Mouse (Mus musculus): ENCODE measurements around the gene Pank1. TPM values are rescaled to one million over a fixed set of nuclear protein-coding genes. Genes with fewer than 3 reads are reported as not detected.

Gene Pank1
- polyA plus RNA-seq (2014; fragmentation: Nextera tagmentation; extraction: Ambion mirVana), result 6.1 and 7.0 TPM in 2 replicates

GRCm38 (mm10) chr19:34878603-34879541, at the start of gene Pank1:
TSS of gene Pank1 (minus strand) at chr19:34879455.
- peak within 1 kb of the TSS; percentile 91 for H3K4me3 ChIP-seq (ENCODE audit: low read depth, low read length)
- peak; percentile 66 for ATAC-seq
- H3K9me3 ChIP-seq (replicated peaks; ENCODE audit: control insufficient read depth, low read length), result no peaks in the 10 kb centered on the region
- peak within 1 kb of the TSS; percentile 98 for H3K27ac ChIP-seq (ENCODE audit: low read depth, low read length)
- H3K36me3 ChIP-seq (ENCODE audit: control insufficient read depth, insufficient read depth, low read length), result no peaks in the 10 kb centered on the region
- WGBS, result under 1% methylated on average over 73 of the region's 96 CpGs
- H3K4me2 ChIP-seq (ENCODE audit: low read length), result peak within 1 kb of the TSS; percentile 79
- peak; percentile 79 for DNase-seq (ENCODE audit: low spot score)
- H3K9ac ChIP-seq (ENCODE audit: low read length), result peak within 1 kb of the TSS; percentile 97
- H3K4me1 ChIP-seq (ENCODE audit: control insufficient read depth, insufficient read depth, low read length), result peaks cover 2% of the 10 kb centered on the region; the same call in 1 of the 2 replicates
- no peaks in the 10 kb centered on the region for H3K27me3 ChIP-seq (replicated peaks; ENCODE audit: control insufficient read depth, insufficient read depth, low read length)

GRCm38 (mm10) chr19:34922603-34922963, 43.3 kb upstream of the Pank1 start:
- Histone ChIP-seq H3K27me3 (replicated peaks; ENCODE audit: control insufficient read depth, insufficient read depth, low read length) (no peaks in the 10 kb centered on the region), H3K9me3 (replicated peaks; ENCODE audit: control insufficient read depth, low read length) (no peaks in the 10 kb centered on the region), H3K4me3 (ENCODE audit: low read depth, low read length) (peak overlapping the region; percentile 78), H3K36me3 (ENCODE audit: control insufficient read depth, insufficient read depth, low read length) (0 out of 2 replicates have a peak, but pooled peaks cover 4% of the 10 kb centered on the region), H3K4me2 (ENCODE audit: low read length) (peak overlapping the region; percentile 56), H3K27ac (ENCODE audit: low read depth, low read length) (no peak overlapping the region), H3K9ac (ENCODE audit: low read length) (peak overlapping the region; percentile 70), H3K4me1 (ENCODE audit: control insufficient read depth, insufficient read depth, low read length) (no peaks in the 10 kb centered on the region)
- 1% methylated on average over 9 of the region's 9 CpGs for WGBS
- DNase-seq (ENCODE audit: low spot score), result no peak
- no peak for ATAC-seq

- DNase-seq (ENCODE audit: low spot score) (peak; percentile 94), ATAC-seq (peak; percentile 96)
- 0 out of 2 replicates have a peak, but pooled peaks cover 4% of the 10 kb centered on the region for H3K36me3 ChIP-seq (ENCODE audit: control insufficient read depth, insufficient read depth, low read length)
- peak within 1 kb of the TSS; percentile 78 for H3K4me3 ChIP-seq (ENCODE audit: low read depth, low read length)
- H3K9me3 ChIP-seq (replicated peaks; ENCODE audit: control insufficient read depth, low read length), result no peaks in the 10 kb centered on the region
- peak within 1 kb of the TSS; percentile 40; the same call in 1 of the 2 replicates for H3K27ac ChIP-seq (ENCODE audit: low read depth, low read length)
- under 1% methylated on average over 57 of the region's 57 CpGs for WGBS
- peak within 1 kb of the TSS; percentile 70 for H3K9ac ChIP-seq (ENCODE audit: low read length)
- peak within 1 kb of the TSS; percentile 56 for H3K4me2 ChIP-seq (ENCODE audit: low read length)
- no peaks in the 10 kb centered on the region for H3K4me1 ChIP-seq (ENCODE audit: control insufficient read depth, insufficient read depth, low read length)
- no peaks in the 10 kb centered on the region for H3K27me3 ChIP-seq (replicated peaks; ENCODE audit: control insufficient read depth, insufficient read depth, low read length)
These were observed 42.7 kb upstream of the Pank1 start, which contains the start of gene Kif20b for GRCm38 (mm10) chr19:34921652-34922602. TSS of gene Kif20b (plus strand) at chr19:34922361.

GRCm38 (mm10) chr19:34921253-34921651, 42.0 kb upstream of the Pank1 start:
- peak overlapping the region; percentile 56 for H3K4me2 ChIP-seq (ENCODE audit: low read length)
- DNase-seq (ENCODE audit: low spot score) (peak; percentile 38), ATAC-seq (no peak)
- no peak overlapping the region for H3K27ac ChIP-seq (ENCODE audit: low read depth, low read length)
- H3K4me3 ChIP-seq (ENCODE audit: low read depth, low read length), result peak overlapping the region; percentile 78
- no peaks in the 10 kb centered on the region for H3K4me1 ChIP-seq (ENCODE audit: control insufficient read depth, insufficient read depth, low read length)
- 0 out of 2 replicates have a peak, but pooled peaks cover 4% of the 10 kb centered on the region for H3K36me3 ChIP-seq (ENCODE audit: control insufficient read depth, insufficient read depth, low read length)
- no peaks in the 10 kb centered on the region for H3K9me3 ChIP-seq (replicated peaks; ENCODE audit: control insufficient read depth, low read length)
- H3K9ac ChIP-seq (ENCODE audit: low read length), result 0 out of 2 replicates have a peak overlapping the region, but pooled peaks have one; percentile 70
- WGBS, result 20% methylated on average over 7 of the region's 7 CpGs
- no peaks in the 10 kb centered on the region for H3K27me3 ChIP-seq (replicated peaks; ENCODE audit: control insufficient read depth, insufficient read depth, low read length)

GRCm38 (mm10) chr19:34920531-34920930, 41.3 kb upstream of the Pank1 start:
- Histone ChIP-seq H3K4me1 (ENCODE audit: control insufficient read depth, insufficient read depth, low read length) (no peaks in the 10 kb centered on the region), H3K9ac (ENCODE audit: low read length) (no peak overlapping the region), H3K27ac (ENCODE audit: low read depth, low read length) (no peak overlapping the region), H3K4me2 (ENCODE audit: low read length) (no peak overlapping the region), H3K36me3 (ENCODE audit: control insufficient read depth, insufficient read depth, low read length) (0 out of 2 replicates have a peak, but pooled peaks cover 4% of the 10 kb centered on the region), H3K9me3 (replicated peaks; ENCODE audit: control insufficient read depth, low read length) (no peaks in the 10 kb centered on the region), H3K4me3 (ENCODE audit: low read depth, low read length) (no peak overlapping the region), H3K27me3 (replicated peaks; ENCODE audit: control insufficient read depth, insufficient read depth, low read length) (no peaks in the 10 kb centered on the region)
- no peak for ATAC-seq
- WGBS, result 81% methylated on average over 3 of the region's 3 CpGs
- DNase-seq (ENCODE audit: low spot score), result no peak

GRCm38 (mm10) chr19:34920066-34920465, 40.8 kb upstream of the Pank1 start:
- no peak for DNase-seq (ENCODE audit: low spot score)
- no peaks in the 10 kb centered on the region for H3K27me3 ChIP-seq (replicated peaks; ENCODE audit: control insufficient read depth, insufficient read depth, low read length)
- H3K9ac ChIP-seq (ENCODE audit: low read length), result no peak overlapping the region
- no peak for ATAC-seq
- no peak overlapping the region for H3K4me3 ChIP-seq (ENCODE audit: low read depth, low read length)
- H3K36me3 ChIP-seq (ENCODE audit: control insufficient read depth, insufficient read depth, low read length), result 0 out of 2 replicates have a peak, but pooled peaks cover 3% of the 10 kb centered on the region
- H3K9me3 ChIP-seq (replicated peaks; ENCODE audit: control insufficient read depth, low read length), result no peaks in the 10 kb centered on the region
- WGBS, result 95% methylated on average over 4 of the region's 4 CpGs
- no peak overlapping the region for H3K4me2 ChIP-seq (ENCODE audit: low read length)
- H3K4me1 ChIP-seq (ENCODE audit: control insufficient read depth, insufficient read depth, low read length), result no peaks in the 10 kb centered on the region
- no peak overlapping the region for H3K27ac ChIP-seq (ENCODE audit: low read depth, low read length)

GRCm38 (mm10) chr19:34912366-34912765, 33.1 kb upstream of the Pank1 start:
- DNase-seq (ENCODE audit: low spot score), result no peak
- Histone ChIP-seq H3K4me1 (ENCODE audit: control insufficient read depth, insufficient read depth, low read length) (no peaks in the 10 kb centered on the region), H3K9me3 (replicated peaks; ENCODE audit: control insufficient read depth, low read length) (no peaks in the 10 kb centered on the region), H3K27ac (ENCODE audit: low read depth, low read length) (no peak overlapping the region), H3K4me3 (ENCODE audit: low read depth, low read length) (no peak overlapping the region), H3K36me3 (ENCODE audit: control insufficient read depth, insufficient read depth, low read length) (no peaks in the 10 kb centered on the region), H3K9ac (ENCODE audit: low read length) (no peak overlapping the region), H3K27me3 (replicated peaks; ENCODE audit: control insufficient read depth, insufficient read depth, low read length) (no peaks in the 10 kb centered on the region), H3K4me2 (ENCODE audit: low read length) (no peak overlapping the region)
- ATAC-seq, result no peak

- H3K9me3 ChIP-seq (replicated peaks; ENCODE audit: control insufficient read depth, low read length), result no peaks in the 10 kb centered on the region
- WGBS, result 88% methylated on average over 5 of the region's 5 CpGs
- no peak overlapping the region for H3K27ac ChIP-seq (ENCODE audit: low read depth, low read length)
- no peaks in the 10 kb centered on the region for H3K36me3 ChIP-seq (ENCODE audit: control insufficient read depth, insufficient read depth, low read length)
- ATAC-seq, result no peak
- H3K4me2 ChIP-seq (ENCODE audit: low read length), result no peak overlapping the region
- no peaks in the 10 kb centered on the region for H3K27me3 ChIP-seq (replicated peaks; ENCODE audit: control insufficient read depth, insufficient read depth, low read length)
- no peak overlapping the region for H3K9ac ChIP-seq (ENCODE audit: low read length)
- no peak for DNase-seq (ENCODE audit: low spot score)
- H3K4me3 ChIP-seq (ENCODE audit: low read depth, low read length), result no peak overlapping the region
- H3K4me1 ChIP-seq (ENCODE audit: control insufficient read depth, insufficient read depth, low read length), result no peaks in the 10 kb centered on the region
These were observed 27.5 kb upstream of the Pank1 start for GRCm38 (mm10) chr19:34906772-34907171.

Data from forebrain, embryonic 14.5 days (tissue).